29 mouse cellular contexts compared by ENCODE assay signal in the genomic region with DNA sequence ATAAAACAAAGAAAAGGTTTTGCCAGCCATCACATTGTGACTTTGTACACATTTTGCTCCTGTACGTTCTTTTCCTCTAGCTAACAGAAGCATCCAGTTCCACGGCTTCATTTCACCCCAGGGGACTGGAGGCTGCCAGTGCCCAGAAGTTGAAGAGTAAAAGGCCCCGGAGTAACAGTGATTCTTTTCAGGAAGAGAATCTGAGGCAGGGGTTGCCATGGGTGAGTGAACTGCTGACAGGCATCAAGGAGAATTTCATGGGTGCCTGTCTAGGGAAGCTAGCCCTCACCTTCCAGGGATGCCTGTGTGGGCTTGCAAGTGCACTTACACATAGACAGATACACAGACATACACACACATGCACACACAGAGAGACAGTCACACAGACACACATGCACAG. TPM values are rescaled to one million over a fixed set of nuclear protein-coding genes. Genes with fewer than 3 reads are reported as not detected.
DNase-seq lines count a peak whose midpoint lies in the region; ATAC-seq and TF ChIP-seq lines count a peak whose summit lies in the region.
"Had no signal": no experiment of that assay in that cellular context is flagged by ENCODE, and none has a peak within 500 bp of the region (broad histone marks: within the 10 kb centered on the region; RNA-seq: fewer than 3 reads in every experiment).

No protein-coding gene starts in this region.

- H3K27ac ChIP-seq in kidney, postnatal 0 days = no peak overlapping the region
- no peak overlapping the region for H3K27ac ChIP-seq in embryonic facial prominence, embryonic 11.5 days (replicated peaks; ENCODE audit: low read depth, low read length)
- H3K27ac ChIP-seq: forebrain, embryonic 12.5 days; hindbrain, embryonic 15.5 days; left cerebral cortex, adult 2 months; liver, embryonic 14.5 days; lung, embryonic 15.5 days; midbrain, embryonic 12.5 days; stomach, postnatal 0 days had no signal

- no peak for TF ChIP-seq CTCF in kidney, postnatal 0 days (IDR thresholded peaks at IDR 0.05; ENCODE audit: low read depth)

- peak; percentile 36 for DNase-seq in heart, adult 11 months
- DNase-seq in heart, adult 18-20 months = no peak
- DNase-seq in kidney, postnatal 0 days (ENCODE audit: low spot score) = peak; percentile 33
- DNase-seq in kidney, postnatal 14 days = no peak
- peak; percentile 30 for DNase-seq in NIH3T3 (ENCODE audit: low read depth)
- DNase-seq in embryonic facial prominence, embryonic 11.5 days (ENCODE audit: low spot score) = peak; percentile 63
- DNase-seq in layer of hippocampus, adult 11-12 months (ENCODE audit: low spot score) = no peak
- DNase-seq in testis, postnatal 14 days (ENCODE audit: low spot score) = no peak
- DNase-seq: adrenal gland, postnatal 14 days; cerebellum, adult 2 months; cerebellum, postnatal 25 days; gastrocnemius, postnatal 36 days; kidney, adult 9 months; lung, postnatal 36 days had no signal

- WGBS in kidney, postnatal 0 days = 19% methylated on average over 3 of the region's 3 CpGs
- WGBS in embryonic facial prominence, embryonic 11.5 days = 8% methylated on average over 3 of the region's 3 CpGs

- no peak overlapping the region for H3K4me2 ChIP-seq in kidney, postnatal 0 days (ENCODE audit: low read length)
- no peak overlapping the region for H3K4me2 ChIP-seq in embryonic facial prominence, embryonic 11.5 days (ENCODE audit: low read depth, low read length)
- H3K4me2 ChIP-seq: forebrain, embryonic 12.5 days; limb, embryonic 15.5 days; lung, embryonic 15.5 days; midbrain, embryonic 12.5 days had no signal

- no peaks in the 10 kb centered on the region for H3K9me3 ChIP-seq in kidney, postnatal 0 days (replicated peaks; ENCODE audit: low read length)
- H3K9me3 ChIP-seq in embryonic facial prominence, embryonic 11.5 days (replicated peaks; ENCODE audit: control insufficient read depth, low read length) = no peaks in the 10 kb centered on the region
- H3K9me3 ChIP-seq: embryonic facial prominence, embryonic 12.5 days; forebrain, embryonic 12.5 days; hindbrain, embryonic 15.5 days; limb, embryonic 15.5 days; lung, embryonic 15.5 days; midbrain, embryonic 12.5 days; neural tube, embryonic 13.5 days had no signal

- no peak for ATAC-seq in kidney, postnatal 0 days (replicated peaks; ENCODE audit: low FRiP score, low read depth)
- peak; percentile 35; the same call in 1 of the 2 replicates for ATAC-seq in embryonic facial prominence, embryonic 11.5 days (replicated peaks; ENCODE audit: insufficient number of reproducible peaks, low FRiP score, low TSS enrichment, low read depth)
- ATAC-seq: intestine, embryonic 16.5 days had no signal

- H3K4me3 ChIP-seq in kidney, postnatal 0 days (replicated peaks; ENCODE audit: low read depth, low read length) = no peak overlapping the region
- no peak overlapping the region for H3K4me3 ChIP-seq in embryonic facial prominence, embryonic 11.5 days (ENCODE audit: low read depth, low read length)
- H3K4me3 ChIP-seq: embryonic facial prominence, embryonic 12.5 days; erythroblast, embryonic 14.5 days; forebrain, embryonic 12.5 days; hindbrain, embryonic 15.5 days; left cerebral cortex, adult 2 months; limb, embryonic 15.5 days; lung, embryonic 15.5 days; midbrain, embryonic 12.5 days; myocyte; neural tube, embryonic 13.5 days had no signal

- H3K27me3 ChIP-seq in kidney, postnatal 0 days (ENCODE audit: insufficient read depth, low read length) = no peaks in the 10 kb centered on the region
- H3K27me3 ChIP-seq in embryonic facial prominence, embryonic 11.5 days (ENCODE audit: control insufficient read depth, insufficient read depth, low read length) = no peaks in the 10 kb centered on the region
- H3K27me3 ChIP-seq: embryonic facial prominence, embryonic 12.5 days; hindbrain, embryonic 15.5 days; limb, embryonic 15.5 days; lung, embryonic 15.5 days; neural tube, embryonic 13.5 days had no signal

- no peaks in the 10 kb centered on the region for H3K36me3 ChIP-seq in kidney, postnatal 0 days (ENCODE audit: insufficient read depth, low read length)
- no peaks in the 10 kb centered on the region for H3K36me3 ChIP-seq in embryonic facial prominence, embryonic 11.5 days (replicated peaks; ENCODE audit: control insufficient read depth, insufficient read depth, low read depth, low read length)
- H3K36me3 ChIP-seq: embryonic facial prominence, embryonic 12.5 days; forebrain, embryonic 12.5 days; hindbrain, embryonic 15.5 days; limb, embryonic 15.5 days; lung, embryonic 15.5 days; midbrain, embryonic 12.5 days; neural tube, embryonic 13.5 days had no signal

- H3K4me1 ChIP-seq in kidney, postnatal 0 days (replicated peaks; ENCODE audit: insufficient read depth, low read length) = 0 out of 2 replicates have a peak, but pooled peaks cover 7% of the 10 kb centered on the region
- H3K4me1 ChIP-seq in embryonic facial prominence, embryonic 11.5 days (ENCODE audit: control insufficient read depth, insufficient read depth, low read length) = peaks cover 3% of the 10 kb centered on the region; the same call in 1 of the 2 replicates

- H3K9ac ChIP-seq in kidney, postnatal 0 days (ENCODE audit: low read depth, low read length) = no peak overlapping the region
- H3K9ac ChIP-seq in embryonic facial prominence, embryonic 11.5 days (replicated peaks; ENCODE audit: low read length) = no peak overlapping the region; the same call in 1 of the 2 replicates
- H3K9ac ChIP-seq: embryonic facial prominence, embryonic 12.5 days; forebrain, embryonic 12.5 days; hindbrain, embryonic 15.5 days; limb, embryonic 15.5 days; liver, embryonic 14.5 days; lung, embryonic 15.5 days; midbrain, embryonic 12.5 days; neural tube, embryonic 13.5 days had no signal

RNA-seq across cellular contexts. Expression of a gene that starts 1.0 kb away (rescaled TPM):
- not detected for total RNA-seq in heart, adult 18-20 months (2021)
- polyA plus RNA-seq in kidney, postnatal 0 days (2015; fragmentation: Nextera tagmentation; extraction: Ambion mirVana) = 0.84 and 0.89 TPM in 2 replicates
- polyA plus RNA-seq in embryonic facial prominence, embryonic 11.5 days (2014; fragmentation: Nextera tagmentation; extraction: Ambion mirVana) = 0.64 and 0.79 TPM in 2 replicates
- total RNA-seq: adrenal gland, postnatal 14 days; gastrocnemius, postnatal 36 days had no signal
- polyA plus RNA-seq: erythroblast, embryonic 14.5 days; large intestine, adult 2 months; liver, embryonic 14.5 days; lung, embryonic 15.5 days; small intestine, adult 2 months had no signal

RNA-seq across cellular contexts. Expression of a gene that starts 20.7 kb away (rescaled TPM):
- 1 to 10 TPM; 9.4 to 9.9 TPM for total RNA-seq in heart, adult 18-20 months (2021)
- polyA plus RNA-seq in kidney, postnatal 0 days (2015; fragmentation: Nextera tagmentation; extraction: Ambion mirVana) = 6.0 and 7.3 TPM in 2 replicates
- 12.3 and 13.3 TPM in 2 replicates for polyA plus RNA-seq in embryonic facial prominence, embryonic 11.5 days (2014; fragmentation: Nextera tagmentation; extraction: Ambion mirVana)

Comparison
In these comparisons a context has a peak if more than half of its experiments do, and no peak if none do; other contexts are left out.
1. DNase-seq: peak in heart, adult 11 months (single experiment), kidney, postnatal 0 days (single experiment), NIH3T3 (single experiment) and embryonic facial prominence, embryonic 11.5 days (single experiment); none in heart, adult 18-20 months (0 of 2), kidney, postnatal 14 days (single experiment), layer of hippocampus, adult 11-12 months (single experiment) and testis, postnatal 14 days (single experiment).